Mouse (Mus musculus) hindbrain, embryonic 16.5 days (tissue): ENCODE results near the gene Fut9. TPM values are rescaled to one million over a fixed set of nuclear protein-coding genes. Genes with fewer than 3 reads are reported as not detected.

Experiments
- ATAC-seq: fragments of 200-750 bp; cut with Nextera tagmentation; 2 replicates; pipeline ENCODE4 v1.8.0; 2017; ENCODE audit warnings: moderate TSS enrichment, moderate library complexity
- H3K27ac ChIP-seq: fragments of 300-500 bp; sonication (generic); 2 replicates; pipeline ENCODE4 v1.5.1; 2014; ENCODE audit warnings: low read depth, mild to moderate bottlenecking, control low read depth, low read length, moderate library complexity
- H3K27me3 ChIP-seq: fragments of 300-500 bp; sonication (generic); replicated peaks from 2 replicates; pipeline ENCODE4 v1.6.1; 2014; ENCODE audit warnings: low read length; ENCODE audit not compliant: control insufficient read depth, insufficient read depth
- H3K36me3 ChIP-seq: fragments of 300-500 bp; sonication (generic); 2 replicates; pipeline ENCODE4 v1.6.1; 2014; ENCODE audit warnings: mild to moderate bottlenecking, low read length, moderate library complexity, mixed read lengths; ENCODE audit not compliant: control insufficient read depth, insufficient read depth
- H3K4me1 ChIP-seq: fragments of 300-500 bp; sonication (generic); 2 replicates; pipeline ENCODE4 v1.6.1; 2014; ENCODE audit warnings: low read depth, low read length; ENCODE audit not compliant: control insufficient read depth, insufficient read depth
- H3K4me2 ChIP-seq: fragments of 300-500 bp; sonication (generic); 2 replicates; pipeline ENCODE4 v1.6.1; 2014; ENCODE audit warnings: mild to moderate bottlenecking, low read length, control low read depth, moderate library complexity
- H3K4me3 ChIP-seq: fragments of 300-500 bp; sonication (generic); 2 replicates; pipeline ENCODE4 v1.5.1; 2014; ENCODE audit warnings: mild to moderate bottlenecking, low read length, control low read depth, moderate library complexity
- H3K9ac ChIP-seq: fragments of 300-500 bp; sonication (generic); 2 replicates; pipeline ENCODE4 v1.6.1; 2014; ENCODE audit warnings: low read depth, mild to moderate bottlenecking, control low read depth, low read length, moderate library complexity
- H3K9me3 ChIP-seq: fragments of 300-500 bp; sonication (generic); 2 replicates; pipeline ENCODE4 v1.6.1; 2014; ENCODE audit warnings: mild to moderate bottlenecking, low read length, moderate library complexity; ENCODE audit not compliant: control insufficient read depth
- WGBS: fragments of 180-500 bp; shearing (Covaris S2); extraction: QIAGEN DNeasy Blood & Tissue Kit; methylation state at CpG from one replicate; pipeline ENCODE4 v1.1.7; 2014; 5-methylcytosine and 5-hydroxymethylcytosine counted together
- polyA plus RNA-seq: library from polyadenylated mRNA; unstranded; fragments of >200 nt; fragmentation: Nextera tagmentation; extraction: Ambion mirVana; gene quantifications from 2 replicates; pipeline ENCODE4 v1.2.1, GENCODE M21; 2015

Gene Fut9
- polyA plus RNA-seq, 1 experiment from 2014 or later, result 16.4 TPM

DNA sequence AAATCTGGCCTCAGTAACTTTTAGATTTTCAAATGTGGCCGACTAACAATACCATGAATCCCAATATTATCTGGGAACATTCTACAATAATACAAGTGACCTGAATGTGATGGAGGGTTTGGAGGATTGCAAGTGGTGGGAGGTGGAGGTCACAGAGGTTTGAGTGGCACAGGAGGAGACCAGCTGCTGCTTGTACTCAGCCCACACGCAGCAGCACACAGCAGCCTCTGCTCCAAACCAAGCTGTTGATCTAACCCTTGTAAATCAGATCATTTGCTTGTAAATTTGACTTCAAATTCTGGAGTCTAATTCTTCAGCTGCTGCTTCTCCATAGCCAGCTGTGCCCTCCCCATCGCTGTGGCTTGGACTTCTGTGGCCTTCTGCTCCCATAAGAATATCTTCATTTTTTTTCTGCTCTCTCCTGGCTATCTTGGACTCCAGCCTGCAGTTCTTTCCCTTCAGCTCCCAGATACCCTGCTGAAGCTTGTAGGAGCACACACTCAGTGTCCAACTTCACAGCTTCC is 138.8 kb downstream of the Fut9 start:
- Histone ChIP-seq H3K36me3 (no peaks in the 10 kb centered on the region), H3K9ac (no peak overlapping the region), H3K4me1 (no peaks in the 10 kb centered on the region), H3K9me3 (no peaks in the 10 kb centered on the region), H3K4me3 (no peak overlapping the region), H3K4me2 (no peak overlapping the region), H3K27ac (no peak overlapping the region), H3K27me3 (no peaks in the 10 kb centered on the region)
- ATAC-seq, result no peak
- 85% methylated on average over 3 of the region's 3 CpGs for WGBS

GRCm38 (mm10) chr4:25658792-25659191 is 141.3 kb downstream of the Fut9 start:
- Histone ChIP-seq H3K36me3 (no peaks in the 10 kb centered on the region), H3K4me3 (no peak overlapping the region), H3K27ac (no peak overlapping the region), H3K4me2 (no peak overlapping the region), H3K4me1 (no peaks in the 10 kb centered on the region), H3K9ac (no peak overlapping the region), H3K9me3 (no peaks in the 10 kb centered on the region), H3K27me3 (no peaks in the 10 kb centered on the region)
- WGBS, result 87% methylated on average over 3 of the region's 3 CpGs
- ATAC-seq, result no peak

- no peak overlapping the region for H3K4me3 ChIP-seq
- H3K27me3 ChIP-seq, result no peaks in the 10 kb centered on the region
- H3K4me1 ChIP-seq, result no peaks in the 10 kb centered on the region
- H3K27ac ChIP-seq, result no peak overlapping the region
- no peak for ATAC-seq
- no peaks in the 10 kb centered on the region for H3K36me3 ChIP-seq
- H3K4me2 ChIP-seq, result no peak overlapping the region
- H3K9me3 ChIP-seq, result no peaks in the 10 kb centered on the region
- H3K9ac ChIP-seq, result no peak overlapping the region
- WGBS, result 85% methylated on average over 3 of the region's 3 CpGs
Observed at GRCm38 (mm10) chr4:25651902-25652301, 148.1 kb downstream of the Fut9 start.

DNA sequence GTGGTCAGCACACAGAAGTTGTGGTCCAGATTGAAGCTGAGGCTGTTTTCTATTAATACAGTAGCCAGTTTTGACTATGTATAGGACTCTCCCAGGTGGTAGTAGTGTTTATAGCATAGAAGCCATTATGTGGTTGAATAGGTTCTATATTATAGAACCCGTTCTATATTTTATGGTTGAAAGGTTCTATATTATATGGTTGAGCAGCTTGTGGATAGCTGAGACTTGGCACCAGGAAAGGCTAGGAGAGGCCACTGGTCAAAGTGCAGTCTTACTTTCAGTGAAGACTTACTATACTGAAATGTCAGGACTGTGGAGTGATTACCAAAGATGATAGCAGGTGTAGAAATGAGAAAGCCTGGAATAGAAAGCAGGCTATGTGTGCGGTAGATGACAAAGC is 151.9 kb downstream of the Fut9 start:
- no peak overlapping the region for H3K27ac ChIP-seq
- no peak overlapping the region for H3K9ac ChIP-seq
- H3K4me2 ChIP-seq, result no peak overlapping the region
- no peaks in the 10 kb centered on the region for H3K27me3 ChIP-seq
- ATAC-seq, result no peak
- H3K4me1 ChIP-seq, result no peaks in the 10 kb centered on the region
- no peaks in the 10 kb centered on the region for H3K9me3 ChIP-seq
- 79% methylated on average over 2 of the region's 2 CpGs for WGBS
- no peak overlapping the region for H3K4me3 ChIP-seq
- no peaks in the 10 kb centered on the region for H3K36me3 ChIP-seq

DNA sequence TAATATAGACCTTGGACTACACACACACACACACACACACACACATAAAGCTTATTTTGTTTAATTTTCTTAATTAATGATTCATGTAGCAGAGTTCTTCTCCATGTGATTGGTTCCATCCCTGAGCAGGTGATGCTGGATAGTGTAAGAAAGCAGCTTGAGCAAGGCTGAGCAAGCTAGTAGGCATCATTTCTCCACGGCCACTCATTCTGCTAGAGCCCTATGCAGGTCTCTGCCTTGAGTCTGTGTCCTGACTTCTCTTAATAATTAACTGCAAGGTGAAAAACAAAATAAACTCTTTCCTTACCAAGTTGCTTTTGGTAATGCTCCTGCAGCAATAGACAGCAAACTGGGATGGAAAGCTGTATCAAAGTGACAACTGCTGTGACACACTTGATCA is 152.5 kb downstream of the Fut9 start:
- H3K9ac ChIP-seq, result no peak overlapping the region
- ATAC-seq, result no peak
- no peaks in the 10 kb centered on the region for H3K4me1 ChIP-seq
- 89% methylated on average over 1 of the region's 1 CpGs for WGBS
- no peak overlapping the region for H3K4me3 ChIP-seq
- no peaks in the 10 kb centered on the region for H3K9me3 ChIP-seq
- no peak overlapping the region for H3K4me2 ChIP-seq
- no peak overlapping the region for H3K27ac ChIP-seq
- no peaks in the 10 kb centered on the region for H3K36me3 ChIP-seq
- H3K27me3 ChIP-seq, result no peaks in the 10 kb centered on the region

- H3K9me3 ChIP-seq, result no peaks in the 10 kb centered on the region
- ATAC-seq, result no peak
- no peaks in the 10 kb centered on the region for H3K36me3 ChIP-seq
- H3K4me3 ChIP-seq, result no peak overlapping the region
- WGBS, result 88% methylated on average over 2 of the region's 2 CpGs
- no peaks in the 10 kb centered on the region for H3K27me3 ChIP-seq
- H3K9ac ChIP-seq, result no peak overlapping the region
- H3K4me1 ChIP-seq, result no peaks in the 10 kb centered on the region
- no peak overlapping the region for H3K27ac ChIP-seq
- H3K4me2 ChIP-seq, result no peak overlapping the region
Observed at GRCm38 (mm10) chr4:25645580-25645979, 154.5 kb downstream of the Fut9 start.

DNA sequence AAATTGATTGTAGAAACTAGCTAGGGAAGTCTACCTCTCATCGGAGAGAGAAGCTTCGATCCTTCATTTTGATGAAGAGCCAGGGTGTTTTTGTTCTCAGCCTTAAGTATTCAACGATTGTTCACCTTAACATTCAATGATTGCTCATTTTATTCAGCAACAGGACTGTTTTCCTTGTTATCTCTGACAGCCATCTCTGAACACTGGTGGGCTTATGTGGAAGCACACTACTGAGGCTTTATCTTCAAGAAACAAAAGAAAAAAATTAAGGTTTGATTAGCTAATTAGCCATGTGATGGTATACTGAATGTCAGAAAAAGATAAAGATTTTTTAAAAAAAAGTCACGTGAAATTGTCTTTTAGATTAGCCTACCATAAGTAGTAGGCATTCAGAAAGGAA is 158.1 kb downstream of the Fut9 start:
- no peaks in the 10 kb centered on the region for H3K4me1 ChIP-seq
- no peak overlapping the region for H3K4me2 ChIP-seq
- H3K4me3 ChIP-seq, result no peak overlapping the region
- no peaks in the 10 kb centered on the region for H3K36me3 ChIP-seq
- WGBS, result 83% methylated on average over 4 of the region's 4 CpGs
- no peaks in the 10 kb centered on the region for H3K9me3 ChIP-seq
- H3K27ac ChIP-seq, result no peak overlapping the region
- H3K27me3 ChIP-seq, result no peaks in the 10 kb centered on the region
- H3K9ac ChIP-seq, result no peak overlapping the region
- ATAC-seq, result no peak

GRCm38 (mm10) chr4:25633262-25633661 is 166.8 kb downstream of the Fut9 start:
- H3K27ac ChIP-seq, result no peak overlapping the region
- no peaks in the 10 kb centered on the region for H3K9me3 ChIP-seq
- H3K4me2 ChIP-seq, result no peak overlapping the region
- 95% methylated on average over 2 of the region's 2 CpGs for WGBS
- H3K4me1 ChIP-seq, result no peaks in the 10 kb centered on the region
- no peaks in the 10 kb centered on the region for H3K27me3 ChIP-seq
- no peaks in the 10 kb centered on the region for H3K36me3 ChIP-seq
- no peak overlapping the region for H3K4me3 ChIP-seq
- no peak for ATAC-seq
- no peak overlapping the region for H3K9ac ChIP-seq

- Histone ChIP-seq H3K9me3 (no peaks in the 10 kb centered on the region), H3K27me3 (no peaks in the 10 kb centered on the region), H3K9ac (no peak overlapping the region), H3K27ac (no peak overlapping the region), H3K4me3 (no peak overlapping the region), H3K4me2 (no peak overlapping the region), H3K4me1 (no peaks in the 10 kb centered on the region), H3K36me3 (no peaks in the 10 kb centered on the region)
- WGBS, result 49% methylated on average over 5 of the region's 5 CpGs
- ATAC-seq, result peak; percentile 52; the same call in 1 of the 2 replicates
Observed at GRCm38 (mm10) chr4:25628113-25628512, 171.9 kb downstream of the Fut9 start.

DNA sequence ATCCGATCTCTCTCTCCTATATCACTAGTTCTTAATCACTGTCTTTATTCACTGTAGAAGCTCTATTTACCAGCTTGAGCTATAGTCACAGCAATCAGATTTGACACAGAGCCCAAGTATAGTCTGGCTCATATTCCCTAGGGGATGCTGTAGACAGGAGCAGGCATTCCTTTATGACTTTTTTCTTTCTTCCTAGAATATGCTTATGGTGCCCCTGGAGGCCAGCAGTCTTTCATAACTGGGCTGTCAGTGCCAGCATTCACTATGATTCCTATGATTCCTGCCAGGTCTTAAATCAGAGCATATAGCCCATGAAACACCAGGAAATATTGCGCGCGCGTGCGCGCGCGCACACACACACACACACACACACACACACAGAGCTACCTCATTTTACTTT is 172.6 kb downstream of the Fut9 start:
- H3K27me3 ChIP-seq, result no peaks in the 10 kb centered on the region
- H3K36me3 ChIP-seq, result no peaks in the 10 kb centered on the region
- H3K9ac ChIP-seq, result no peak overlapping the region
- no peaks in the 10 kb centered on the region for H3K4me1 ChIP-seq
- ATAC-seq, result peak; percentile 86
- no peak overlapping the region for H3K27ac ChIP-seq
- H3K9me3 ChIP-seq, result no peaks in the 10 kb centered on the region
- no peak overlapping the region for H3K4me3 ChIP-seq
- WGBS, result 64% methylated on average over 9 of the region's 9 CpGs
- no peak overlapping the region for H3K4me2 ChIP-seq
